Mouse (Mus musculus) kidney, adult 9 months (tissue): ENCODE measurements around the gene Ttll1.

Source experiments
- DNase-seq: peaks from one replicate; pipeline ENCODE4 v3.0.0; 2022

Ttll1 gene

DNA sequence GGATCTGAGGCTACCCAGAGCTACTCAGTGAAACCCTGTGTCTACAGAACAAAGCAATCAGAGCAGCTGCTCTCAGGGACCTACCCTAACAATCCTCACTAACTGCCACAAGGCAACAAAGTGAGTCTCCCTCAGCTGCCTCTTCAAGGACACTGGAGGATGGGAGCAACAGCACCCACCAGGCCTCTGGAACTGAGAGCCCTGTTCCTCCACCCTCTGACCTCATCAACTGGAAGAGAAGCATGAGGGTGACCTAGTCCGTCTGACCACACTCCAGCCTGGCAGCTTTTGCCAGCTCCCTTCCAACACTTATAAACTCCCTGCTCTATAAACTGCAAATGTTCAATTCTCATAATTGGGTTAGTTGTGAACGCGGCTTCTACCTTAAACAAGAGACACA, 56.8 kb downstream of the Ttll1 start:
- DNase-seq = peak; percentile 78

DNA sequence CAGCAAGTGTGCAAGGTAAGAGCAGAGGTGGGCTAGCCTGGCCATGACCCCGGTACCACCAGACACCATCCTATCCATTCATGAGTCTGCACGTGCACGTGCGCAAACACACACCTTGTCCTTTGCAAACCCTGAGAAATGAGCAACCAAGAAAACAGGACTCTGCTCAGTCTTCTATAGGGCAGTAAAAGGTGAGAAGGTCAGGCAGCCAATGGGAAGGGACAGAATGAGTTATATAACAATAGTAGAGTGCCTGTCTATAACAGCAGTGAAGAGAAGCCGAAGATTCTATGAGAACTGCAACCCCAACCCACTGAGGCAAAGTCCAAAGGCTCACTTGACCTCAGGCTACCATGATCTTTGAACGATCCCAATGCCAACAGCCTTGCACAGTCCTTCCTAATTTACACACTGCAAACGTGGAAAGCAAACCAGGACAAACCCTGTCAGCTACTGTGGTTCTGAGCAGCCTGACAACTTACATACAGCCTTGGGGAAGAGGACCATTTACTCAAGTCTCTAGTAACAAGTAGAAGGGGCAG, 58.4 kb downstream of the Ttll1 start:
- peak; percentile 90 for DNase-seq

DNA sequence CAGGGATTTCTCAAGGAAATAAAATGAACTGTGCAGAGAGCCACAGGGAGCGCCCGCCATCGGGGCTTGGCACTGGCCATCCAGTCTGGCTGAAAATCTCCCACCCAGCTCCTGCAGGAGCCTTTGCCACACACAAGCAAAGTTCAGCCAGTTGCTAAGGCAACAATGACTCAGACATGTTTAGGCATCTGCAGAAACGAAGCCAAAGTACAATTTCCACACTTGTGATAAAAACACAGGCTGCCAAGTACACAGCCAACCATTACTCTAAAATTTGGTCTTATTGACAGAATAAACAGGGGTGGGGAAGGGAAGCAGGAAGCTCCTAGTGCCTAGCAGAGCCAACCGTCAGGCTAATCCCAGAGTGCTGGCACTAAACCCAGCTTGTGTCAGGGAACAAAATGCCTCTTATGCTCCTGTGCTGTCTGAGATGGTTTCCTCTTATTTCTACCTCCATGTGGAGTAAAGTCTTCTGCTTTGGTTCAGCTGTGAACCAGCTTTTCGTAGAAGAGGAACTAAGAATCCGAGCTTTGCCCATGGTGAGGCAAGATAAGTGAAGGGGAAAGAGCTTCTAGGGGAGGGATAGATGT, 59.0 kb downstream of the Ttll1 start:
- DNase-seq = peak; percentile 93

DNA sequence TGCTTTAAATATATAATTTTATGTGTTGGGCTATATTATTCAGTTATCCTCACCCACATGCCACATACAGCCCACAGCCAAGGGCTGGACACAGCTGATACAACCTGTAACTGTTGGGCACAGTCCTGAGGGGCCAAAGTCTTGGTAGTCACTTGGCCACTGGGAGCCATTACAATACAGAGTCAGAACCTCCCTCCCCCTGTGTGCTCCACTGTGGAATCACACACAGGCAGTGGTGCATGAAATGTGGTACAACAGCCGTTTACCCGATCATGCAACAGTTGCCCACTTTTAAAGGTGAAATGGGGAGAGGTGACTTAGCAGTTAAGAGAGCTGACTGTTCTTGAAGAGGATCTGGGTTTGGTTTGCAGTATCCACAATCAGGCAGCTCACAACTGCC, 60.7 kb downstream of the Ttll1 start:
- peak; percentile 68 for DNase-seq

DNA sequence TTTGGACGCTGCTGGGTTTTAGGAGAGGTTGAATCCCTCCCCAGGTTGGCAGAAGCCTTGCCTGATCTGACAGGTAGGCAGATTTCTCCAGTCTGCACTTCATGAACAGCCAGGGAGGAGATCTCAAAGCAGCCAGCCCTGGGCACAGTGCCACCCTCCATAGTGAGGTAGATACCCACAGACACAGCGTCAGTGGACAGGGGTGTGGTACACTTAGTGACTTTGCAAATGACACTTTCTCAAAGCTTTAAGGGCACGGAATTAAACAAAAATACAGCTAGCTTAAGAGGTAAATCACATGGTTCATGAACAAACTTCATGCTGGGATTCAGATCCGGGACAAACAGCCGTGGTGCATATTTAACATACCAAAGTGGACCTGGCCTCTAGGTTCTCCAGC, 62.0 kb downstream of the Ttll1 start:
- DNase-seq = no peak

DNA sequence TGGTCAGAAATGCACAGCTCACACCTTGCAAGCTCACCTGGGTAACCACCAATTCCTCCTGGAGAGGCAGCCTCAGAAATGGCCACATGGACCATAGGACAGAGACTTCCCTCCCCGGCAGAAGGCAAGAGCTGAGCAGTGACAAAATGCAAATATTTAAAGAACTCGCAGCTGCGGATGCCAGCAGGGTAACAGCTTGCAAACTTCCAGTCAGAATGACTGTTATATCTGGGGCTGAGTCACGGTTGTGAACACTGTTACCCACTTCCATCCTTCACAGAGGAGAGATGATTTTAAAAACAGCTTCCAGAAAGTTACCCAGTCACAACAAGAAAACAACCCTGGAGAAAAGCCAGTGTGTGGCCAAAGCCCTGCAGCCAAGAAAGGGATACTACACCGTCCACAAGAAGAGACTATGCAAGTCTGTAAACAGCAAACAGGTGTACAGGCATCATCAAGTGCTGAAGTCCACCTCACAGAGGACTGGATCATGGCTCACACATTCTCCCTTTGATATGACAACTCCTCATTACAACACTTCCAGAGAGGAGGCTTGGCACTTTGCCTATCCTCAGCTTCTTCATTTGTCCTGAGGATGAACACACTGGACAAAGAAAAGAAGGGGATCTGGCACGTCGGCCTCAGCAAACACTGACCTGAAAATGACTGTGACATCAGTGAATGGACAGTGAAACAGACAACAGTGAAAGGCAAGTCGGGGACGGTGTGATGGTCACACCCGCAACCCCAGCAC, 62.7 kb downstream of the Ttll1 start:
- DNase-seq = no peak

DNA sequence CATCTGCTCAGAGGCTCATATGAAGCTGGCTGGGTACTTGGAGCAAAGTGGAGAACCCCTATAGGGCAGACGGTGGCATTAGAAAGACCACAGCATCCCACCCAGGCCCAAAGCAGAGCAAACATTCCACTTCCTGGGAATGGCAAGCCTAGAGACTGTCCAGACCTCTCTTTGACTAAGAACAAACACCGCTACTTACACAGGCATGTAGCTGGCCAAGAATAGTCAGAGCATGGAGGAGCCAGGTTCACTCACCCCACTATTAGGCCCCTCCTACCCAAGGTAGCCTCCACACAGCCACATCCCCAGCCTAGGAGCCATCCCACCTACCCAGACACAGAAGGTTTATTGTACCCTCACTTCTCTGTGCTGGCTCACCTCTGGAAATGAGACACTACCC, 64.8 kb downstream of the Ttll1 start:
- DNase-seq = no peak

DNA sequence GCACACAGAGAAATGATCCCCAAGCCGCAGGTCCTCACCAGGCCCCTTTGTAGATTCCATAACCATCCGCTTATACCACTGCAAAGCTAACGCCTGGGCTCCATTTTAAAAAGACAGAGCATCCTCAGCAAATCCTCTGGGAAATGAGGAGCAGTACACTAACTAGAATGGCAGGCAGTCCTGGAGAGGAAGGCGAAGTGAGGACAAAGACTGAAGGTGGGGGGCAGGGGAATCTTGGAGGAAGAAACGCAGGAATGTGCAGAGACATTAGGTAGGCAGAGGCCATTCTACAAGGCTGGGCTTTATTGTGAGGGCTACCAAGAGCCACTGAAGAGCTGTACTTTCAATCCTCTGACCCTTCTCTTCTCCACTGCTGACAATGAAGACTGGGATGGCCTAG, 65.3 kb downstream of the Ttll1 start:
- no peak for DNase-seq

DNA sequence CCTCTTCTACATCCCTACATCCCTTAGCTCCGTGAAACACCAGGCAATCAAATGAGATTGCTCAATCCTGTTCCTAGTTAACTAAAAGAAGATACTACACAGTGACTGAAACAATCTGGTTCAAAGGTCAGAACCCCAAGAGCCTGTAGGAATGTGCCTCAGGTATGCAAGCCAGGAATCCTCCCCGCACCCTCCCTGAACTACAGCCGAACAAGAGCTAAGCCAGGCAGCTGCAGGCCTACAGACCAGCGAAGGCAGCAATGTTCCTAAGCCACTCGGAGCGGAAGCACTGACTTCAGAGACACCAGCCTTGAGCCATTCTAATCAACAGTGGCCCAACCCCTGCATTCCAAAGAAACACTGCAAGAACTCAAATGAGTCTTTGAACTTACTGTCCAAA, 66.3 kb downstream of the Ttll1 start:
- DNase-seq = peak; percentile 90

DNA sequence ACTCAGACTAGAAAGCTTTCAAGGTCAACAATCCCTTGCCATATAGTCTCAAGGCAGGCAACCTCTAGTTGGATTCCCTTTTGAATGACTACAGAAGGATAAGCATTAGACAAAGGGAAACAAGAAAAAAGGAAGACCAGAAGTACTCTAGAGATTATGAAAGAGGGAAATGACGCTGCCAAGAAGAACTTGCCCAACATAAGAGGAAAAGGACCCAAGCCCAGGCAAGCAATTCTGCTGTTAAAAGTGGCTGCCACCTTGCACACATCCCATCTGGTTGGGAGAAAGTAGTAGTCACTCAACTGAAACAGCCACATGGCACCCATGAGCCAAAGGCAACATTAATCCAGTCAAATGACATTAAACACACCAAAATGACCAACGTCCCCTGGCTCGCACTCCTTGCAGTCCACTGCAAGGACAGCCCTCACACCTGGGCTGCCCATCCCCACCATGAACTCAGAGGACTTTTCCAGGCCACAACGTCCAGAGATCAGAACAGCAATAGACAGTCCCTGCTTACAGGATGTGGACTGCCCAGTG, 68.1 kb downstream of the Ttll1 start:
- DNase-seq = no peak

DNA sequence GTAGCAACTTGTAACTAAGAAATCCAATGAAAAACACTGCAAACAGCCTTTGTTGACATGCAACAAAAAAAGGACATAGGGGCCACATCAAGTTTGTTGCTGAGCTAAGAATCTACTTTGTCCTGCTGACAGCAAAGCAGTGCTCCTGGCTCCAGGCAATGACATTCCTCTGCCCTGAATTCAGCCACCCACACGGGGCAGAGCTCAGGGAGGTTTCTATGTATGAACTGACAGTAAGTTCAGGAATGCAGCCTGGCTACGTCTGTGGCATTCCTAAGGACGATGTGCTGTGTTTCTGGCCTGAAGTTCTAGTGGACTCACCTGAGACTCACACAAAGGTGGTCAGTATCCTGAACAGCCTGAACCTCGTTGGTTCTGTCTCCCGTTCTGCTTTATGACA, 70.0 kb downstream of the Ttll1 start:
- no peak for DNase-seq

DNA sequence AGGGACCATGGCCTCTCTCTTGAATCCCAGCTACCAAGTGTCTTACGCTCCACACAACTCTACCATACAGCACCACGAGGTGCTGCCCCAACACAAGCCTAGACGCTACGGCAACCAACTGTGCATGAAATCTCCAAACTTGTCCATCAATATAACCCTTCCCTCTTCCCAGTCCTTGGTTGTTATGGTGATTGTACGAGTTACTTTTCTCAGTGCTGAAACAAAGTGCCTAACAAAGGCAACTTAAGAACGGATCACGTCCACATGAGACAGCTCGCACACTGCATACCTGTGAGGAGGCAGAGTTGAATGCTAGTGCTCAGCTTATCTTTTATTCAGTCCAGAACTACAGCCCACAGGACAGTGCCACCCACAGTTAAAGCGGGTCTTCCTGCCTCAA, 74.2 kb downstream of the Ttll1 start:
- no peak for DNase-seq

DNA sequence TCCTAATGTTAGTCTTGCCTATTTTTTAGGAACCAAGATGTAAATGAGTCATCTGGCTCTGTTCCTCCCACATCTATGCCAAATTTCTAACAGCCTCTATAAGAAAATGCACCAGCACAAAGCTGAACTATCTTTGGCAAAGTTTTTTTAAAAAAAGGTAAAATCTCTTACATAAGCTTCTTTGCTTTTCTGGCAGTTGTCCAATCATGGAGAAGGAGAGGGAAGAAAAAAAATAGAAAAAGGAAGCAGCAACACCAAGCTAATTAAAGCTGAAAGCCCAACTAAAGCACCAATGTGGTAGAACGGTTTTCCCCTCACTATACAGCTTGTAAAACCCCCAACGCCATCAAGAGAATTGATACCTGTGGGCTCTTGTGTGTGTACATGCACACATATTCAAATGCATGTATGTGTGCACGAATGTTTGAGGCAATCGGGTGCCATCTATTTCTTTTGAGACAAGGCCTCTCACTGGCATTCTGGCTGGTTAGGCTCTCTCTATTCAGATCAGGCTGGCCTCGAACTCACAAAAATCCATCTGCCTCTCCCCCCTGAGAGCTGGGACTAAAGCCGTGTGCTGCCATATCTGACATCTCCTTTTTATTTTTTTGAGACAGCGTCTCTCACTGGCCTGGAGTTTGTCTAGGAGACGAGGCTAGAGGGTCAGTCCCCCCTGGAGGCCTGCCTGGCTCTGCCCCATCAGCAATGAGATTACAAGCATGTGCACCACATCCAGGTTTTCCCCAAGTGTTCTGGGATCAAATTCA, 75.2 kb downstream of the Ttll1 start:
- peak; percentile 51 for DNase-seq

DNA sequence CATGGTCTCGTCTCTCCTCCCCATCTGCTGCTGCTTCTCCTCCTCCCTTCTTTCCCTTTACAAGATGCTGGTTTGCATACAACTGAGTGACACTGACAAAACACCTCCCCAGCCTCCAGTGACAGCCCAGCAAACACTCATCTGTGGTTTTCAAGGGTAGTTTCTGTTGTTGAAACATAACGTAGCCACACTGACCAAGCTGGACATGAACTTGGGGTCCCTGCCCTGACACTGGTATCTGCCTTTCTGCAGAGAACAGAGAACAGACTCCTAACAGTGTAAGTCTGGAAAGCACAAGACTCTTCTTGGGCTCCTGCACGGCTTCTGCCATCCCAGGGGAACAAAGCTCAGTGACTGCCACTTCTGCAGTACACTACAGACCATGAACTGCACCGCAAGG, 76.0 kb downstream of the Ttll1 start:
- DNase-seq = no peak
